Mouse (Mus musculus): ENCODE data around the gene Pianp. TPM values are rescaled to one million over a fixed set of nuclear protein-coding genes. Genes with fewer than 3 reads are reported as not detected.

Gene Pianp
- total RNA-seq, 1 experiment = 2.9 TPM

- Histone ChIP-seq H3K9me3 (ENCODE audit: control insufficient read depth, insufficient read depth, low read depth, low read length) (no peaks in the 10 kb centered on the region), H3K4me1 (ENCODE audit: control insufficient read depth in 2 of 2, insufficient read depth in 2 of 2, low read length in 2 of 2, poor library complexity in 1 of 2) (peaks cover 0 to 2% of the 10 kb centered on the region in 2 experiments; a peak in 1 of 4 replicates), H3K9ac (ENCODE audit: insufficient read depth, low read depth, low read length, poor library complexity, severe bottlenecking) (peak overlapping the region; percentile 99), H3K4me3 (ENCODE audit: insufficient read depth in 1 of 2, low read depth in 1 of 2, low read length in 2 of 2, poor library complexity in 1 of 2, severe bottlenecking in 1 of 2) (peak overlapping the region; percentile 84 to 91), H3K27ac (ENCODE audit: insufficient read depth, low read depth, low read length, poor library complexity, severe bottlenecking) (peak overlapping the region; percentile 86), H3K36me3 (ENCODE audit: control insufficient read depth, insufficient read depth, low read length, poor library complexity, severe bottlenecking) (peaks cover 17% of the 10 kb centered on the region)
- in situ Hi-C loops (cut with MboI; ENCODE audit: low sequenced_read_pairs in 2 of 2, unreplicated experiment in 2 of 2) = no loop called here
- no peak for TF ChIP-seq ZNF384 (IDR thresholded peaks at IDR 0.05; ENCODE audit: low read depth, low read length)
- TF ChIP-seq HCFC1 (IDR thresholded peaks at IDR 0.05; ENCODE audit: borderline replicate concordance, insufficient read depth, low read length) = no peak
- no peak for TF ChIP-seq CHD2 (IDR thresholded peaks at IDR 0.05; ENCODE audit: low read depth, low read length)
- no peak for TF ChIP-seq MAFK (IDR thresholded peaks at IDR 0.05; ENCODE audit: insufficient read depth, low read depth, low read length)
- DNase-seq (ENCODE audit: low read depth, low spot score) = no peak
Measured at GRCm38 (mm10) chr6:124965747-124966146, 30.7 kb upstream of the Pianp start.

GRCm38 (mm10) chr6:124966466-124967118 is 29.9 kb upstream of the Pianp start:
- Histone ChIP-seq H3K9ac (ENCODE audit: insufficient read depth, low read depth, low read length, poor library complexity, severe bottlenecking) (peak overlapping the region; percentile 99; the same call in 1 of the 2 replicates), H3K4me1 (ENCODE audit: control insufficient read depth in 2 of 2, insufficient read depth in 2 of 2, low read length in 2 of 2, poor library complexity in 1 of 2) (no peaks in the 10 kb centered on the region), H3K4me3 (ENCODE audit: insufficient read depth in 1 of 2, low read depth in 1 of 2, low read length in 2 of 2, poor library complexity in 1 of 2, severe bottlenecking in 1 of 2) (peak overlapping the region; percentile 84 to 91), H3K27ac (ENCODE audit: insufficient read depth, low read depth, low read length, poor library complexity, severe bottlenecking) (no peak overlapping the region), H3K9me3 (ENCODE audit: control insufficient read depth, insufficient read depth, low read depth, low read length) (no peaks in the 10 kb centered on the region), H3K36me3 (ENCODE audit: control insufficient read depth, insufficient read depth, low read length, poor library complexity, severe bottlenecking) (peaks cover 8% of the 10 kb centered on the region; the same call in 1 of the 2 replicates)
- peak; percentile 49 for DNase-seq (ENCODE audit: low read depth, low spot score)
- TF ChIP-seq HCFC1 (IDR thresholded peaks at IDR 0.05; ENCODE audit: borderline replicate concordance, insufficient read depth, low read length) (no peak), MAFK (IDR thresholded peaks at IDR 0.05; ENCODE audit: insufficient read depth, low read depth, low read length) (no peak), ZC3H11A (IDR thresholded peaks at IDR 0.05; ENCODE audit: borderline replicate concordance, low read depth, low read length) (no peak)
- in situ Hi-C loops (cut with MboI; ENCODE audit: low sequenced_read_pairs in 2 of 2, unreplicated experiment in 2 of 2) = no loop called here

- Histone ChIP-seq H3K27ac (ENCODE audit: insufficient read depth, low read depth, low read length, poor library complexity, severe bottlenecking) (no peak overlapping the region), H3K4me1 (ENCODE audit: control insufficient read depth in 2 of 2, insufficient read depth in 2 of 2, low read length in 2 of 2, poor library complexity in 1 of 2) (no peaks in the 10 kb centered on the region), H3K36me3 (ENCODE audit: control insufficient read depth, insufficient read depth, low read length, poor library complexity, severe bottlenecking) (peaks cover 1% of the 10 kb centered on the region; the same call in 1 of the 2 replicates), H3K4me3 (ENCODE audit: insufficient read depth in 1 of 2, low read depth in 1 of 2, low read length in 2 of 2, poor library complexity in 1 of 2, severe bottlenecking in 1 of 2) (no peak overlapping the region), H3K9me3 (ENCODE audit: control insufficient read depth, insufficient read depth, low read depth, low read length) (no peaks in the 10 kb centered on the region), H3K9ac (ENCODE audit: insufficient read depth, low read depth, low read length, poor library complexity, severe bottlenecking) (no peak overlapping the region)
- in situ Hi-C loops (cut with MboI; ENCODE audit: low sequenced_read_pairs in 2 of 2, unreplicated experiment in 2 of 2) = no loop called here
- peak; percentile 46 for DNase-seq (ENCODE audit: low read depth, low spot score)
- peak; percentile 88 for TF ChIP-seq ZNF384 (IDR thresholded peaks at IDR 0.05; ENCODE audit: low read depth, low read length)
- no peak; the same call in 1 of the 2 replicates for TF ChIP-seq ZC3H11A (IDR thresholded peaks at IDR 0.05; ENCODE audit: borderline replicate concordance, low read depth, low read length)
Measured at GRCm38 (mm10) chr6:124967766-124968165, 28.7 kb upstream of the Pianp start.

GRCm38 (mm10) chr6:124992241-124992640 is 4.3 kb upstream of the Pianp start:
- no peaks in the 10 kb centered on the region for H3K9me3 ChIP-seq (ENCODE audit: control insufficient read depth, insufficient read depth, low read depth, low read length)
- no peak overlapping the region for H3K4me3 ChIP-seq (ENCODE audit: insufficient read depth in 1 of 2, low read depth in 1 of 2, low read length in 2 of 2, poor library complexity in 1 of 2, severe bottlenecking in 1 of 2)
- no peak overlapping the region for H3K27ac ChIP-seq (ENCODE audit: insufficient read depth, low read depth, low read length, poor library complexity, severe bottlenecking)
- in situ Hi-C loops (cut with MboI; ENCODE audit: low sequenced_read_pairs in 2 of 2, unreplicated experiment in 2 of 2) = no loop called here
- TF ChIP-seq HCFC1 (IDR thresholded peaks at IDR 0.05; ENCODE audit: borderline replicate concordance, insufficient read depth, low read length) = no peak
- DNase-seq (ENCODE audit: low read depth, low spot score) = no peak
- H3K36me3 ChIP-seq (ENCODE audit: control insufficient read depth, insufficient read depth, low read length, poor library complexity, severe bottlenecking) = no peaks in the 10 kb centered on the region
- no peak overlapping the region for H3K9ac ChIP-seq (ENCODE audit: insufficient read depth, low read depth, low read length, poor library complexity, severe bottlenecking)
- H3K4me1 ChIP-seq (ENCODE audit: control insufficient read depth in 2 of 2, insufficient read depth in 2 of 2, low read length in 2 of 2, poor library complexity in 1 of 2) = peaks cover 0 to under 1% of the 10 kb centered on the region in 2 experiments; a peak in 1 of 4 replicates

- DNase-seq (ENCODE audit: low read depth, low spot score) = no peak
- no peak overlapping the region for H3K9ac ChIP-seq (ENCODE audit: insufficient read depth, low read depth, low read length, poor library complexity, severe bottlenecking)
- in situ Hi-C loops (cut with MboI; ENCODE audit: low sequenced_read_pairs in 2 of 2, unreplicated experiment in 2 of 2) = no loop called here
- H3K4me1 ChIP-seq (ENCODE audit: control insufficient read depth in 2 of 2, insufficient read depth in 2 of 2, low read length in 2 of 2, poor library complexity in 1 of 2) = peaks cover 2 to 6% of the 10 kb centered on the region in 2 experiments; a peak in 2 of 4 replicates
- H3K27ac ChIP-seq (ENCODE audit: insufficient read depth, low read depth, low read length, poor library complexity, severe bottlenecking) = no peak overlapping the region
- H3K9me3 ChIP-seq (ENCODE audit: control insufficient read depth, insufficient read depth, low read depth, low read length) = no peaks in the 10 kb centered on the region
- no peak overlapping the region for H3K4me3 ChIP-seq (ENCODE audit: insufficient read depth in 1 of 2, low read depth in 1 of 2, low read length in 2 of 2, poor library complexity in 1 of 2, severe bottlenecking in 1 of 2)
- H3K36me3 ChIP-seq (ENCODE audit: control insufficient read depth, insufficient read depth, low read length, poor library complexity, severe bottlenecking) = no peaks in the 10 kb centered on the region
- TF ChIP-seq HCFC1 (IDR thresholded peaks at IDR 0.05; ENCODE audit: borderline replicate concordance, insufficient read depth, low read length) (no peak), MAFK (IDR thresholded peaks at IDR 0.05; ENCODE audit: insufficient read depth, low read depth, low read length) (no peak), ZNF384 (IDR thresholded peaks at IDR 0.05; ENCODE audit: low read depth, low read length) (no peak), CHD2 (IDR thresholded peaks at IDR 0.05; ENCODE audit: low read depth, low read length) (no peak), ZC3H11A (IDR thresholded peaks at IDR 0.05; ENCODE audit: borderline replicate concordance, low read depth, low read length) (no peak)
Measured at GRCm38 (mm10) chr6:124993365-124993764, 3.1 kb upstream of the Pianp start.

Data from ES-E14 (cell line).